Mouse (Mus musculus): ENCODE measurements at regions not wholly inside any gene's neighbourhood (a gene's known extent, or its start where the extent isn't known, plus 50 kb on each side); places are given as distances from the start of the nearest gene placed in this dataset.

DNA sequence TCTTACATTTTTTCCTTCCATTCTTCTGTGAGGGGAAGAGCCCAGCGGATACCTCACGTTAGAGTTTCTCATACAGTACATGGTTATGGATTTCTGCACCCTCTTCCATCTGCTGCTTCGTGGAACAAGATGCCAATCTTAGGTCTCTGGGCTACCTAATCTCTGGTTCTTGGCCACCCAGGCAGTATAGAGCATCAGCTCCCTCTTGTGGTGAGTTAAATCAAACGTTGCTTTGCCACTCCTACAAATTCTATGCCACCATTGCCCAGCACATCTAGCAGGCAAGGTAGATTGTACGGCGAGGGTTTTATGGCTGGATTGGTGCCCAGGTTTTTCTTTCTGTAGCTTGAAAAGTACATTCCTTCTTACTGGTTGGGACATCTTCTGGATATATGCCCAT, 889.7 kb upstream of the Slc10a2 start:
- no peak for DNase-seq

DNA sequence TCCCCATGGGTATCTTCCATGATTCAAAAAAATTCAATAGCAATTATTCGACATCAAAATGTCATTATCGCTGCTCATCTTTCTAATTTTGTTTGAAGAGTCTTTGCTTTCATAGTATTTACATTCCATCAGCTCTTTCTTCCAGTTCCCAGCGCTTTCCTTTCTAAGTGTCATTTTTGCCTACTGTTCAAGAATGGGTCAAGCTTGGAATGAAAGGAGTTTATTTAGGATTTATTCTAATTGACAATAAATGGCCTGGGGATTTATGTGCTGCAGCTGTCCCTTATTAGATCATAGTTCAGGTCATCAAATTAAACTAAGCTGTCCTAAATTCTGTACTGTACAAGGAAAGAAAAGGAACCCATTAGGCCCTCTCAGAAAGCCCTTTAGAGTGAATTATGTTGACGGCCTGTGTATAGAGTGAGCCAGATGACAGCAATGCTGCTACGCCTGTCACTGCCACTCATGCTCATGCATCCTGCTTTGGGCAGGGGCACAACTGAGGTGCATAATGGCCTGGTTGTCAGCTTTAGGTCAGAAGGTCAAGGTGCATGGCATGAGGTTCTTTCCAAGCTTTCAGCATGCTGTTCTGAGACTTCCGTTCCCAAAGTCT, 860.4 kb upstream of the Slc10a2 start:
- DNase-seq = no peak

DNA sequence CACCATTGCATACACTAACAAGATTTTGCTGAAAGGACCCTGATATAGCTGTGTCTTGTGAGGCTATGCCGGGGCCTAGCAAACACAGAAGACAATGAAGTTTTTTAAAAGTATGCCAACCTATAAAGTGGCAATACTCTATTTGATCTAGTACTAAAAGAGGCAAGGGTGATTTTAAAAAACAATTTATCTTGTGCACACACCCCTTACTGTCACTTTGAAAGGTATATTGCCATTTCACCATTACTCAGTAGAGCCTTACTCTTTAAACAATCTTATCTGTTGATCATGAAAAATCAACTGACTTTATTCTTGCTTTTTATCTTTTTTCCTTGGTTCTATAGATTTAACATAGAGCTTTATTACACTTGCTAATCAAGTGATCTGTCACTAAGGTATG, 859.1 kb upstream of the Slc10a2 start:
- DNase-seq = no peak

DNA sequence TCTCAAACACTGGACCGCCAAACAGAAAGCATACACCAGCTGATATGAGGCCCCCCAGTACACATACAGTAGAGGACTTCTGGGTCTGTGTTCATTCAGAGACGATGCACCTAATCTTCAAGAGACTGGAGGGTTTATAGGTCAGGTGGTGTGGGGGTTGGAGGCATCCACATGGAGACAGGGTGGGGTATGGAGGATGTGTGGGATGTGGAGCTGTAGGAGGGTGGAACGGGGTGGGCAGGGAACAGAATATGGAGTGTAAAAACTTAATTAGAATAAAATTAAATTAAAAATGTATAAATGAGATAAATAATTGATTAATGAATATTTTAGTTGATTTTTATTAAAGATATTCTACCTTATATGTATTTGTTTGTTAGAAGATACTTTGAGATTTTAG, 832.9 kb upstream of the Slc10a2 start:
- no peak for DNase-seq

DNA sequence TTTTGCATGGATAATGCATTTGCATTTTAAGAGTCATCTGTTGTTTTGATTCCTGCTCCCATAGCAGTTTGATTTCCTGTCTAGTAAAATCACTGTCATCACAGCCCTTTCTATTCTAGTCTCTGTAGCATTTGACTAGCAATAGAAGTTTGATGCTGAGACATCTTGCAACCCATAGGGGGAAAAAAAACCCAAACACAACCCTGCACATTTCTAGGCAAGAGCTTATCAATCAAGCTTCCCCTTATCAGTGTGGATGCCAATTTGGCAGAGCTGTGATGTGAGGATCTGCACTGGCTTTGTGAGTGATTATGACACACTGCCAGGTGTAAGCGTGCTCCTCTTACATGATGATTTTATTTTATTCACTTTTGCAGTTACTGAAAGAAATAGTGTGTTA, 813.0 kb upstream of the Slc10a2 start:
- DNase-seq = no peak
